Comparison of ENCODE assay signal across 7 mouse cellular contexts in the genomic region with DNA sequence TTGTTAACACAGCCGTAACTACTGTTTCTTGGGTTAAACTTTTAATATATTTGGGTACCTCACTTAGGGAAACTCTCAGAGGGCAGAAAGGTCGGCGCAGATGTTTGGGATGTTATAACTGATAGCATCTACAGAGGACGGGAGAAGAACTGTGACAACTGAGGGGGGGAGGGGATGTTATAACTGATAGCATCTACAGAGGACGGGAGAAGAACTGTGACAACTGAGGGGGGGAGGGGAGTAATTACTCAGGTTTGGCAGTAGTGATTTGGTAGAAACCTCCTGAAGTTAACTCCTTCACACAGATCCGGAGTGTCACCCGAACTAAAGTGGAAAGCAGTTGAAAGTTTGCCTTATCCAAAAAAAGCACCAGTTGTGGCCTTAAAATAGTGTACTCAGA. TPM values are rescaled to one million over a fixed set of nuclear protein-coding genes. Genes with fewer than 3 reads are reported as not detected.
A peak's percentile ranks its signal among the peaks of the same experiment; 100 is the strongest.
DNase-seq lines count a peak whose midpoint lies in the region; ATAC-seq and TF ChIP-seq lines count a peak whose summit lies in the region.

No protein-coding gene starts in this region.

- TF ChIP-seq EP300 in lung, postnatal 0 days (IDR thresholded peaks at IDR 0.05) = no peak

- H3K36me3 ChIP-seq in lung, postnatal 0 days (ENCODE audit: insufficient read depth, low read length) = no peaks in the 10 kb centered on the region
- no peaks in the 10 kb centered on the region for H3K36me3 ChIP-seq in embryonic facial prominence, embryonic 15.5 days
- H3K36me3 ChIP-seq in limb, embryonic 15.5 days = no peaks in the 10 kb centered on the region
- H3K36me3 ChIP-seq in small intestine, adult 2 months (ENCODE audit: control insufficient read depth, insufficient read depth, low read length) = no peaks in the 10 kb centered on the region

- H3K4me3 ChIP-seq in lung, postnatal 0 days (ENCODE audit: low read depth, low read length) = peak overlapping the region; percentile 73
- peak overlapping the region; percentile 97 for H3K4me3 ChIP-seq in embryonic facial prominence, embryonic 15.5 days (replicated peaks)
- peak overlapping the region; percentile 97 for H3K4me3 ChIP-seq in limb, embryonic 15.5 days
- peak overlapping the region; percentile 80 for H3K4me3 ChIP-seq in small intestine, adult 2 months (ENCODE audit: low read depth, low read length)

- H3K27me3 ChIP-seq in lung, postnatal 0 days (replicated peaks; ENCODE audit: insufficient read depth, low read length) = no peaks in the 10 kb centered on the region
- no peaks in the 10 kb centered on the region for H3K27me3 ChIP-seq in embryonic facial prominence, embryonic 15.5 days
- no peaks in the 10 kb centered on the region for H3K27me3 ChIP-seq in limb, embryonic 15.5 days
- no peaks in the 10 kb centered on the region for H3K27me3 ChIP-seq in small intestine, adult 2 months (ENCODE audit: control insufficient read depth, insufficient read depth, low read length)

- peak overlapping the region; percentile 60; the same call in 1 of the 2 replicates for H3K27ac ChIP-seq in lung, postnatal 0 days (ENCODE audit: low read length)
- peak overlapping the region; percentile 72 for H3K27ac ChIP-seq in embryonic facial prominence, embryonic 15.5 days (replicated peaks)
- H3K27ac ChIP-seq in limb, embryonic 15.5 days = peak overlapping the region; percentile 82
- no peak overlapping the region; the same call in 1 of the 2 replicates for H3K27ac ChIP-seq in small intestine, adult 2 months (ENCODE audit: insufficient read depth, low read depth, low read length)

- no peak for TF ChIP-seq CTCF in lung, postnatal 0 days (IDR thresholded peaks at IDR 0.05)
- no peak for TF ChIP-seq CTCF in small intestine, adult 2 months (IDR thresholded peaks at IDR 0.05; ENCODE audit: extremely low read depth, insufficient read length, insufficient replicate concordance, low read depth, low read length)

- no peak for TF ChIP-seq POLR2A in small intestine, adult 2 months (IDR thresholded peaks at IDR 0.05; ENCODE audit: low read depth, low read length)

- WGBS in lung, postnatal 0 days = 4% methylated on average over 7 of the region's 7 CpGs
- WGBS in embryonic facial prominence, embryonic 15.5 days = 8% methylated on average over 7 of the region's 7 CpGs
- 3% methylated on average over 7 of the region's 7 CpGs for WGBS in limb, embryonic 15.5 days
- 16% methylated on average over 7 of the region's 7 CpGs for WGBS in small intestine, adult 2 months

- no peak for DNase-seq in lung, postnatal 0 days (ENCODE audit: low spot score)
- no peak for DNase-seq in lung, postnatal 25 days (ENCODE audit: low spot score)
- DNase-seq in ovary, adult 18-20 months (ENCODE audit: low spot score) = no peak
- DNase-seq in cerebellum, adult 9-10 months = no peak

- ATAC-seq in lung, postnatal 0 days = no peak
- no peak for ATAC-seq in embryonic facial prominence, embryonic 15.5 days (ENCODE audit: insufficient number of reproducible peaks, low FRiP score, low TSS enrichment, low read depth)
- no peak for ATAC-seq in limb, embryonic 15.5 days (ENCODE audit: insufficient number of reproducible peaks, low FRiP score, low TSS enrichment, low read depth)

- H3K9ac ChIP-seq in lung, postnatal 0 days (replicated peaks; ENCODE audit: low read depth) = peak overlapping the region; percentile 41
- H3K9ac ChIP-seq in embryonic facial prominence, embryonic 15.5 days = peak overlapping the region; percentile 59
- H3K9ac ChIP-seq in limb, embryonic 15.5 days = peak overlapping the region; percentile 56

- H3K4me1 ChIP-seq in lung, postnatal 0 days (ENCODE audit: insufficient read depth, low read depth, low read length) = no peaks in the 10 kb centered on the region
- peaks cover 15% of the 10 kb centered on the region; the same call in 1 of the 2 replicates for H3K4me1 ChIP-seq in embryonic facial prominence, embryonic 15.5 days
- peaks cover 9% of the 10 kb centered on the region for H3K4me1 ChIP-seq in limb, embryonic 15.5 days
- peaks cover 3% of the 10 kb centered on the region for H3K4me1 ChIP-seq in small intestine, adult 2 months (ENCODE audit: control insufficient read depth, insufficient read depth, insufficient read length, low read length)

- peak overlapping the region; percentile 89 for H3K4me2 ChIP-seq in lung, postnatal 0 days (replicated peaks; ENCODE audit: low read depth, low read length)
- peak overlapping the region; percentile 74 for H3K4me2 ChIP-seq in embryonic facial prominence, embryonic 15.5 days (replicated peaks)
- peak overlapping the region; percentile 72 for H3K4me2 ChIP-seq in limb, embryonic 15.5 days

- H3K9me3 ChIP-seq in lung, postnatal 0 days (ENCODE audit: low read length) = no peaks in the 10 kb centered on the region
- H3K9me3 ChIP-seq in embryonic facial prominence, embryonic 15.5 days (replicated peaks) = no peaks in the 10 kb centered on the region
- H3K9me3 ChIP-seq in limb, embryonic 15.5 days = no peaks in the 10 kb centered on the region

RNA-seq across cellular contexts. Expression of a gene that starts 0.7 kb away (rescaled TPM):
- polyA plus RNA-seq in lung, postnatal 0 days (2015; fragmentation: Nextera tagmentation; extraction: Ambion mirVana) = 0.11 and 0.40 TPM in 2 replicates
- 0.17 TPM in 1 of 2 replicates, not detected in the other for polyA plus RNA-seq in embryonic facial prominence, embryonic 15.5 days (2015; fragmentation: Nextera tagmentation; extraction: Ambion mirVana)
- 0.22 and 0.46 TPM in 2 replicates for polyA plus RNA-seq in limb, embryonic 15.5 days (2015; fragmentation: Nextera tagmentation; extraction: Ambion mirVana)
- polyA plus RNA-seq in small intestine, adult 2 months (2012; rRNA removed) = 0.11 and 0.13 TPM in 2 replicates

RNA-seq across cellular contexts. Expression of a gene that starts 0.9 kb away (rescaled TPM):
- 8.4 and 8.9 TPM in 2 replicates for polyA plus RNA-seq in lung, postnatal 0 days (2015; fragmentation: Nextera tagmentation; extraction: Ambion mirVana)
- 11.3 and 14.1 TPM in 2 replicates for polyA plus RNA-seq in embryonic facial prominence, embryonic 15.5 days (2015; fragmentation: Nextera tagmentation; extraction: Ambion mirVana)
- 12.4 and 16.2 TPM in 2 replicates for polyA plus RNA-seq in limb, embryonic 15.5 days (2015; fragmentation: Nextera tagmentation; extraction: Ambion mirVana)
- 37.1 and 51.7 TPM in 2 replicates for polyA plus RNA-seq in small intestine, adult 2 months (2012; rRNA removed)

RNA-seq across cellular contexts. Expression of a gene that starts 51.3 kb away (rescaled TPM):
- polyA plus RNA-seq in lung, postnatal 0 days (2015; fragmentation: Nextera tagmentation; extraction: Ambion mirVana) = 69.7 and 73.9 TPM in 2 replicates
- polyA plus RNA-seq in embryonic facial prominence, embryonic 15.5 days (2015; fragmentation: Nextera tagmentation; extraction: Ambion mirVana) = 133 and 136 TPM in 2 replicates
- polyA plus RNA-seq in limb, embryonic 15.5 days (2015; fragmentation: Nextera tagmentation; extraction: Ambion mirVana) = 150 and 171 TPM in 2 replicates
- 15.2 and 22.6 TPM in 2 replicates for polyA plus RNA-seq in small intestine, adult 2 months (2012; rRNA removed)
